Mouse (Mus musculus) liver, embryonic 11.5 days (tissue): ENCODE measurements around the gene Rhebl1. TPM values are rescaled to one million over a fixed set of nuclear protein-coding genes. Genes with fewer than 3 reads are reported as not detected.
"Not testable (repeated sequence)": the region's sequence is repeated elsewhere in the genome, so short reads cannot be mapped to it uniquely, and the experiment has no call there.

Experiments used
- ATAC-seq: fragments of 200-750 bp; cut with Nextera tagmentation; replicated peaks from 2 replicates; pipeline ENCODE4 v1.8.0; 2017; ENCODE audit warnings: moderate number of reproducible peaks, mild to moderate bottlenecking, moderate TSS enrichment, moderate library complexity; ENCODE audit not compliant: low FRiP score
- DNase-seq: peaks from one replicate; pipeline ENCODE4 v3.0.0-alpha.2; 2017; ENCODE audit warnings: low spot score
- H3K27ac ChIP-seq: fragments of 300-500 bp; sonication (generic); 2 replicates; pipeline ENCODE4 v1.5.1; 2014; ENCODE audit warnings: mild to moderate bottlenecking, low read depth, low read length, control low read depth
- H3K27me3 ChIP-seq: fragments of 300-500 bp; sonication (generic); replicated peaks from 2 replicates; pipeline ENCODE4 v1.6.1; 2014; ENCODE audit warnings: low read length, mixed read lengths; ENCODE audit not compliant: control insufficient read depth, insufficient read depth
- H3K36me3 ChIP-seq: fragments of 300-500 bp; sonication (generic); 2 replicates; pipeline ENCODE4 v1.6.1; 2014; ENCODE audit warnings: mild to moderate bottlenecking, low read length, moderate library complexity, mixed read lengths; ENCODE audit not compliant: control insufficient read depth, insufficient read depth
- H3K4me1 ChIP-seq: fragments of 300-500 bp; sonication (generic); replicated peaks from 2 replicates; pipeline ENCODE4 v1.6.1; 2014; ENCODE audit warnings: low read length, mixed read lengths; ENCODE audit not compliant: control insufficient read depth, insufficient read depth
- H3K4me2 ChIP-seq: fragments of 300-500 bp; sonication (generic); 2 replicates; pipeline ENCODE4 v1.6.1; 2014; ENCODE audit warnings: mild to moderate bottlenecking, control low read depth, moderate library complexity
- H3K4me3 ChIP-seq: fragments of 300-500 bp; sonication (generic); 2 replicates; pipeline ENCODE4 v1.5.1; 2014; ENCODE audit warnings: low read depth, low read length, control low read depth
- H3K9ac ChIP-seq: fragments of 300-500 bp; sonication (generic); 2 replicates; pipeline ENCODE4 v1.6.1; 2014; ENCODE audit warnings: low read depth, low read length, control low read depth
- H3K9me3 ChIP-seq: fragments of 300-500 bp; sonication (generic); 2 replicates; pipeline ENCODE4 v1.6.1; 2016; ENCODE audit warnings: low read length, inconsistent platforms, mixed read lengths; ENCODE audit not compliant: control insufficient read depth
- WGBS: fragments of 180-500 bp; shearing (Covaris S2); extraction: QIAGEN DNeasy Blood & Tissue Kit; methylation state at CpG from one replicate; pipeline ENCODE4 v1.1.7; 2014; 5-methylcytosine and 5-hydroxymethylcytosine counted together
- polyA plus RNA-seq: library from polyadenylated mRNA; unstranded; fragments of >200 nt; fragmentation: Nextera tagmentation; extraction: Ambion mirVana; gene quantifications from 2 replicates; pipeline ENCODE4 v1.2.1, GENCODE M21; 2014

The Rhebl1 gene
- polyA plus RNA-seq, 1 experiment from 2014 or later: 7.4 TPM

GRCm38 (mm10) chr15:98918499-98918895 lies 24.2 kb upstream of the Rhebl1 start:
- peak overlapping the region; percentile 58 for H3K9ac ChIP-seq
- 25% methylated on average over 8 of the region's 8 CpGs for WGBS
- not testable (repeated sequence) for ATAC-seq

GRCm38 (mm10) chr15:98917538-98918498 lies 23.5 kb upstream of the Rhebl1 start, which contains the start of gene Lmbr1l:
Gene Lmbr1l (minus strand): TSS chr15:98918231.
- Histone ChIP-seq H3K4me1 (no peaks in the 10 kb centered on the region; the same call in 1 of the 2 replicates), H3K36me3 (peaks cover 6% of the 10 kb centered on the region), H3K9me3 (no peaks in the 10 kb centered on the region), H3K4me3 (peak within 1 kb of the TSS; percentile 80), H3K4me2 (peak within 1 kb of the TSS; percentile 85), H3K9ac (peak within 1 kb of the TSS; percentile 70), H3K27me3 (no peaks in the 10 kb centered on the region), H3K27ac (peak within 1 kb of the TSS; percentile 72)
- ATAC-seq (peak; percentile 100), DNase-seq (peak; percentile 95)
- under 1% methylated on average over 81 of the region's 82 CpGs for WGBS

More at GRCm38 (mm10) chr15:98918499-98918895, 24.2 kb upstream of the Rhebl1 start:
- Histone ChIP-seq H3K4me2 (peak overlapping the region; percentile 85), H3K27ac (peak overlapping the region; percentile 51; the same call in 1 of the 2 replicates), H3K4me3 (peak overlapping the region; percentile 80)
- not testable (repeated sequence) for H3K36me3 ChIP-seq, H3K9me3 ChIP-seq, H3K4me1 ChIP-seq, H3K27me3 ChIP-seq, DNase-seq

- Histone ChIP-seq H3K4me1 (no peaks in the 10 kb centered on the region; the same call in 1 of the 2 replicates), H3K9me3 (no peaks in the 10 kb centered on the region), H3K27me3 (no peaks in the 10 kb centered on the region), H3K9ac (peak overlapping the region; percentile 70), H3K27ac (no peak overlapping the region), H3K4me3 (peak overlapping the region; percentile 80), H3K36me3 (peaks cover 7% of the 10 kb centered on the region), H3K4me2 (peak overlapping the region; percentile 85)
- ATAC-seq (no peak), DNase-seq (no peak)
- 2% methylated on average over 14 of the region's 14 CpGs for WGBS
Measured at GRCm38 (mm10) chr15:98917091-98917490, 22.8 kb upstream of the Rhebl1 start.

- WGBS: 94% methylated on average over 4 of the region's 4 CpGs
- ATAC-seq (no peak), DNase-seq (no peak)
- Histone ChIP-seq H3K9ac (no peak overlapping the region), H3K4me3 (no peak overlapping the region), H3K36me3 (peaks cover 10% of the 10 kb centered on the region), H3K27me3 (no peaks in the 10 kb centered on the region), H3K27ac (no peak overlapping the region), H3K4me2 (no peak overlapping the region), H3K9me3 (no peaks in the 10 kb centered on the region), H3K4me1 (no peaks in the 10 kb centered on the region; the same call in 1 of the 2 replicates)
Measured at GRCm38 (mm10) chr15:98916016-98916415, 21.7 kb upstream of the Rhebl1 start.

DNA sequence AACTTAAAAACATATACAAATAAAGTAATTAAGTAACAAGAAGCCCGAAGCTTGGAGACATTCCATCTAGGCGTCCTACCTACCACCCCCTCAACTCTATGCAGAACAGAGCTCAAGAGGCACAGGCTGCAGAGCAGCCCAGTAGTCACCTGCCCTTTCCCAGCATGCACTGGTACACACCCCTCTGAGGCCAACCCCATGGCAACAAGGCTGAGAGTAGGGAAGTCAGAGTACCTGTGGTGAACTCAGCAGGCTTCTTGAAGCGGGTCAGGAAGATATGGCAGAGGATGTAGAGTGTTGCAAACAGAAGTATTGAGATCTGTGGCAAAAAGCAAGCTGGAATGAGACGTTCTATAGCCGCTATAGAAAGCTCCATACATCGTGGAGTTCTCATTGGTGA lies 20.6 kb upstream of the Rhebl1 start:
- H3K27me3 ChIP-seq: no peaks in the 10 kb centered on the region

GRCm38 (mm10) chr15:98904692-98905091 lies 10.4 kb upstream of the Rhebl1 start:
- ATAC-seq: 0 out of 2 replicates have a peak, but pooled peaks have one; percentile 34
- Histone ChIP-seq H3K27ac (no peak overlapping the region), H3K9me3 (no peaks in the 10 kb centered on the region), H3K4me3 (no peak overlapping the region), H3K4me2 (no peak overlapping the region), H3K4me1 (no peaks in the 10 kb centered on the region), H3K36me3 (peaks cover 11% of the 10 kb centered on the region), H3K9ac (no peak overlapping the region), H3K27me3 (peaks cover 2% of the 10 kb centered on the region; the same call in 1 of the 2 replicates)
- 27% methylated on average over 10 of the region's 10 CpGs for WGBS
- DNase-seq: peak; percentile 56

More for the DNA sequence above, 20.6 kb upstream of the Rhebl1 start:
- Histone ChIP-seq H3K4me2 (no peak overlapping the region), H3K4me3 (no peak overlapping the region), H3K27ac (no peak overlapping the region), H3K36me3 (peaks cover 13% of the 10 kb centered on the region), H3K9me3 (no peaks in the 10 kb centered on the region), H3K4me1 (no peaks in the 10 kb centered on the region; the same call in 1 of the 2 replicates), H3K9ac (no peak overlapping the region)
- DNase-seq: no peak
- ATAC-seq: no peak
- WGBS: 85% methylated on average over 6 of the region's 6 CpGs

GRCm38 (mm10) chr15:98902600-98902999 lies 8.3 kb upstream of the Rhebl1 start:
- Histone ChIP-seq H3K36me3 (peaks cover 4% of the 10 kb centered on the region), H3K9me3 (no peaks in the 10 kb centered on the region), H3K4me2 (no peak overlapping the region), H3K27me3 (peaks cover 21% of the 10 kb centered on the region), H3K27ac (no peak overlapping the region), H3K4me1 (peaks cover 9% of the 10 kb centered on the region), H3K9ac (no peak overlapping the region), H3K4me3 (no peak overlapping the region)
- ATAC-seq (no peak), DNase-seq (no peak)
- WGBS: 92% methylated on average over 2 of the region's 2 CpGs

GRCm38 (mm10) chr15:98901530-98901929 lies 7.2 kb upstream of the Rhebl1 start:
- no peak overlapping the region for H3K9ac ChIP-seq
- H3K36me3 ChIP-seq: peaks cover 4% of the 10 kb centered on the region
- 46% methylated on average over 1 of the region's 1 CpGs for WGBS
- no peak for ATAC-seq
- H3K4me1 ChIP-seq: peaks cover 16% of the 10 kb centered on the region
- H3K27ac ChIP-seq: no peak overlapping the region
- H3K9me3 ChIP-seq: no peaks in the 10 kb centered on the region
- H3K4me2 ChIP-seq: no peak overlapping the region
- peaks cover 32% of the 10 kb centered on the region for H3K27me3 ChIP-seq
- H3K4me3 ChIP-seq: no peak overlapping the region
- DNase-seq: no peak
